Mouse (Mus musculus): ENCODE data around the gene Epha4.

Gene Epha4

GRCm38 (mm10) chr1:77512431-77513195, 2.3 kb downstream of the Epha4 start:
- no peak for DNase-seq (ENCODE audit: low read depth in 2 of 2, low spot score in 2 of 2)

- DNase-seq (ENCODE audit: low read depth in 2 of 2, low spot score in 2 of 2) = no peak
Measured at GRCm38 (mm10) chr1:77512059-77512407, 2.9 kb downstream of the Epha4 start.

GRCm38 (mm10) chr1:77511372-77512058, 3.4 kb downstream of the Epha4 start:
- DNase-seq (ENCODE audit: low read depth in 2 of 2, low spot score in 2 of 2) = no peak

- no peak for DNase-seq (ENCODE audit: low read depth in 2 of 2, low spot score in 2 of 2)
Measured at GRCm38 (mm10) chr1:77510623-77511022, 4.3 kb downstream of the Epha4 start.

GRCm38 (mm10) chr1:77506856-77507200, 8.1 kb downstream of the Epha4 start:
- no peak for DNase-seq (ENCODE audit: low read depth in 2 of 2, low spot score in 2 of 2)

GRCm38 (mm10) chr1:77506038-77506855, 8.6 kb downstream of the Epha4 start:
- no peak for DNase-seq (ENCODE audit: low read depth in 2 of 2, low spot score in 2 of 2)

GRCm38 (mm10) chr1:77505263-77505662, 9.6 kb downstream of the Epha4 start:
- DNase-seq (ENCODE audit: low read depth in 2 of 2, low spot score in 2 of 2) = no peak

- DNase-seq (ENCODE audit: low read depth in 2 of 2, low spot score in 2 of 2) = no peak
Measured at GRCm38 (mm10) chr1:77504813-77505212, 10.1 kb downstream of the Epha4 start.

GRCm38 (mm10) chr1:77503711-77504181, 11.1 kb downstream of the Epha4 start:
- DNase-seq (ENCODE audit: low read depth in 2 of 2, low spot score in 2 of 2) = no peak

- no peak for DNase-seq (ENCODE audit: low read depth in 2 of 2, low spot score in 2 of 2)
Measured at GRCm38 (mm10) chr1:77502554-77503119, 12.3 kb downstream of the Epha4 start.

- DNase-seq (ENCODE audit: low read depth in 2 of 2, low spot score in 2 of 2) = no peak
Measured at GRCm38 (mm10) chr1:77501363-77501933, 13.4 kb downstream of the Epha4 start.

GRCm38 (mm10) chr1:77497506-77497905, 17.4 kb downstream of the Epha4 start:
- DNase-seq (ENCODE audit: low read depth in 2 of 2, low spot score in 2 of 2) = no peak

GRCm38 (mm10) chr1:77496468-77497181, 18.3 kb downstream of the Epha4 start:
- DNase-seq (ENCODE audit: low read depth in 2 of 2, low spot score in 2 of 2) = no peak

- DNase-seq (ENCODE audit: low read depth in 2 of 2, low spot score in 2 of 2) = no peak
Measured at GRCm38 (mm10) chr1:77495790-77496158, 19.1 kb downstream of the Epha4 start.

GRCm38 (mm10) chr1:77495030-77495789, 19.7 kb downstream of the Epha4 start:
- no peak for DNase-seq (ENCODE audit: low read depth in 2 of 2, low spot score in 2 of 2)

- DNase-seq (ENCODE audit: low read depth in 2 of 2, low spot score in 2 of 2) = no peak
Measured at GRCm38 (mm10) chr1:77493841-77494635, 20.9 kb downstream of the Epha4 start.

- DNase-seq (ENCODE audit: low read depth in 2 of 2, low spot score in 2 of 2) = no peak
Measured at GRCm38 (mm10) chr1:77490166-77490565, 24.7 kb downstream of the Epha4 start.

GRCm38 (mm10) chr1:77489387-77489786, 25.5 kb downstream of the Epha4 start:
- DNase-seq (ENCODE audit: low read depth in 2 of 2, low spot score in 2 of 2) = no peak

GRCm38 (mm10) chr1:77487856-77488462, 26.9 kb downstream of the Epha4 start:
- no peak for DNase-seq (ENCODE audit: low read depth in 2 of 2, low spot score in 2 of 2)
